Mouse (Mus musculus): ENCODE data around the gene Sp6. TPM values are rescaled to one million over a fixed set of nuclear protein-coding genes. Genes with fewer than 3 reads are reported as not detected.

Sp6 gene
- polyA plus RNA-seq, 1 experiment from 2014 or later, result 0.15 TPM

DNA sequence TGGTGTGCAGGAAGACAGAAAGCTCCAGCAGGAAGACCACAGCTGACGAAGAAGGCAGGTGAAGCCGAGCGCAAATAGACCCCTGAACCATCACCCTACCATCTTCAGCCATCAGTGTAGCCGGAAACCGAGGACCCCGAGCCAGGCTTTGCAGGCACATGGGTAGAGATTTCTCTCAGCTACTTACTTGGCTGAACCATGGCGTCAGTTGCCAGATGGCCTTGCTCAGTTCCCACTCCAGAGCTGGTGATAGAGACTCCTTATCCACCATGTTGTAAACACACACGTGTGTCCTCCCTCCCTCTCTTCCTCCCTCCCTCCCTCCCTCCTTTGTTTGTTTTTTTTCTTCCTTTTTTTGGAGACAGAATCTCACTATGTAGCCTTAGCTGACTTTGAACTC, 61.0 kb downstream of the Sp6 start:
- Histone ChIP-seq H3K4me2 (no peak overlapping the region), H3K4me3 (no peak overlapping the region), H3K36me3 (ENCODE audit: poor library complexity, severe bottlenecking) (no peaks in the 10 kb centered on the region), H3K9me3 (replicated peaks) (no peaks in the 10 kb centered on the region), H3K27ac (no peak overlapping the region), H3K9ac (no peak overlapping the region), H3K27me3 (no peaks in the 10 kb centered on the region), H3K4me1 (no peaks in the 10 kb centered on the region)
- ATAC-seq, result no peak
- WGBS, result 81% methylated on average over 8 of the region's 8 CpGs

Small RNA genes within 50 kb of the gene (microRNA-seq; reads per million reads assigned to microRNA genes)
- 1.3 reads per million for gene Mir8103

Other genes with a start within 250 kb of the Sp6 start
- 36.2 and 43.0 TPM in 2 replicates for gene Snx11, start 235.8 kb upstream of the Sp6 start, polyA plus RNA-seq (2015; fragmentation: Nextera tagmentation; extraction: Ambion mirVana)
- gene Cbx1, start 224.3 kb upstream of the Sp6 start, polyA plus RNA-seq (2015; fragmentation: Nextera tagmentation; extraction: Ambion mirVana), result 156 and 175 TPM in 2 replicates
- 49.0 and 56.2 TPM in 2 replicates for gene Nfe2l1, start 183.4 kb upstream of the Sp6 start, polyA plus RNA-seq (2015; fragmentation: Nextera tagmentation; extraction: Ambion mirVana)
- 12.3 and 13.8 TPM in 2 replicates for gene Copz2, start 163.5 kb upstream of the Sp6 start, polyA plus RNA-seq (2015; fragmentation: Nextera tagmentation; extraction: Ambion mirVana)
- gene Cdk5rap3, start 96.9 kb upstream of the Sp6 start, polyA plus RNA-seq (2015; fragmentation: Nextera tagmentation; extraction: Ambion mirVana), result 102 and 104 TPM in 2 replicates
- 0.08 and 0.25 TPM in 2 replicates for gene Prr15l, start 85.3 kb upstream of the Sp6 start, polyA plus RNA-seq (2015; fragmentation: Nextera tagmentation; extraction: Ambion mirVana)
- 13.9 and 20.0 TPM in 2 replicates for gene Pnpo, start 69.4 kb upstream of the Sp6 start, polyA plus RNA-seq (2015; fragmentation: Nextera tagmentation; extraction: Ambion mirVana)
- gene Sp2, start 30.4 kb upstream of the Sp6 start, polyA plus RNA-seq (2015; fragmentation: Nextera tagmentation; extraction: Ambion mirVana), result 18.3 and 18.8 TPM in 2 replicates
- 22.8 and 23.0 TPM in 2 replicates for gene Scrn2, start 16.5 kb downstream of the Sp6 start, polyA plus RNA-seq (2015; fragmentation: Nextera tagmentation; extraction: Ambion mirVana)
- 3.0 and 3.6 TPM in 2 replicates for gene Lrrc46, start 28.0 kb downstream of the Sp6 start, polyA plus RNA-seq (2015; fragmentation: Nextera tagmentation; extraction: Ambion mirVana)
- 59.3 and 60.7 TPM in 2 replicates for gene Mrpl10, start 28.2 kb downstream of the Sp6 start, polyA plus RNA-seq (2015; fragmentation: Nextera tagmentation; extraction: Ambion mirVana)
- gene Osbpl7, start 37.2 kb downstream of the Sp6 start, polyA plus RNA-seq (2015; fragmentation: Nextera tagmentation; extraction: Ambion mirVana), result 7.8 and 8.7 TPM in 2 replicates
- gene Tbx21, start 101.9 kb downstream of the Sp6 start, polyA plus RNA-seq (2015; fragmentation: Nextera tagmentation; extraction: Ambion mirVana), result 0.27 and 0.31 TPM in 2 replicates
- gene Tbkbp1, start 138.1 kb downstream of the Sp6 start, polyA plus RNA-seq (2015; fragmentation: Nextera tagmentation; extraction: Ambion mirVana), result 4.5 and 5.0 TPM in 2 replicates
- gene Kpnb1, start 174.5 kb downstream of the Sp6 start, polyA plus RNA-seq (2015; fragmentation: Nextera tagmentation; extraction: Ambion mirVana), result 50.5 and 61.8 TPM in 2 replicates